Mouse (Mus musculus): ENCODE data around the gene Gm21900. TPM values are rescaled to one million over a fixed set of nuclear protein-coding genes. Genes with fewer than 3 reads are reported as not detected.
"Not testable (repeated sequence)": the region's sequence is repeated elsewhere in the genome, so short reads cannot be mapped to it uniquely, and the experiment has no call there.

Gene Gm21900
- total RNA-seq (2021) = not detected

- intact Hi-C loops (cut with DNase I); DNase-seq: not testable (repeated sequence)
Measured at GRCm38 (mm10) chrY:10616061-10616460, at the start of gene Gm21900. Gene Gm21900 (plus strand): TSS chrY:10616361.

- intact Hi-C loops (cut with DNase I) = not testable (repeated sequence)
- DNase-seq = peak; percentile 20 to 27
Measured at GRCm38 (mm10) chrY:10643516-10643915, 27.4 kb downstream of the Gm21900 start.

Other genes starting within 250 kb of the Gm21900 start
- not detected for gene Gm28510, start 203.6 kb upstream of the Gm21900 start, total RNA-seq (2021)
- not detected for gene Gm20737, start 80.3 kb upstream of the Gm21900 start, total RNA-seq (2021)
- not detected for gene Gm21775, start 62.9 kb upstream of the Gm21900 start, total RNA-seq (2021)
- not detected for gene Gm20777, start 136.1 kb downstream of the Gm21900 start, total RNA-seq (2021)